Mouse (Mus musculus) T-helper 1 cell (primary cell): ENCODE data around the gene Alkbh7.

ENCODE experiments used
- in situ Hi-C: fragments of 300-600 bp; cut with MboI, MseI; formaldehyde crosslinking; loops from one replicate; pipeline ENCODE4 v1.15.1; 2025; ENCODE audit warnings: high pct_unique_total_duplicates

Gene Alkbh7

GRCm38 (mm10) chr17:56986105-56986805 is 10.9 kb upstream of the Alkbh7 start:
- in situ Hi-C loops: no loop called here

- in situ Hi-C loops: no loop called here
These were observed 8.7 kb upstream of the Alkbh7 start for GRCm38 (mm10) chr17:56988441-56988840.

DNA sequence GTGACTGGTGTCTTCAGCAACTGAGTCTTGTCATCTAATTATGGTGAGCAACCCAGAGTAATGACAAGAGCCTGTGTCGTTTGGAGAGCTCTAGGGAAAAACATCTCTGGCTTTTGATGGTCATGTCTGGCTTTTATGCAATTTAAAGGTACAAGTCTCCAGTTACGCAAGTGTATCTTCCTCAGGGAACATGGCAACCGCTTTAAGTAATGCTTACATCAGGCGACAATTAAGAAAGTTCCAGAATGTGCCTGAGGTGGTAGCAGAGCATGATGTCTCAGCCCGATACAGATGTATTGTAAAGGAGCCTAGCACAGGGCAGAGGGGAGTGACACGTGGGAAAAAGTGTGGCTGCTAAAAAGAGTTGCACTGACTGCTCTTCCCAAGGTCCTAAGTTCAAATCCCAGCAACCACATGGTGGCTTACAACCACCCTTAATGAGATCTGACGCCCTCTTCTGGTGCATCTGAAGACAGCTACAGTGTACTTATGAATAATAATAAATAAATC is 8.2 kb upstream of the Alkbh7 start:
- in situ Hi-C loops: no loop called here

DNA sequence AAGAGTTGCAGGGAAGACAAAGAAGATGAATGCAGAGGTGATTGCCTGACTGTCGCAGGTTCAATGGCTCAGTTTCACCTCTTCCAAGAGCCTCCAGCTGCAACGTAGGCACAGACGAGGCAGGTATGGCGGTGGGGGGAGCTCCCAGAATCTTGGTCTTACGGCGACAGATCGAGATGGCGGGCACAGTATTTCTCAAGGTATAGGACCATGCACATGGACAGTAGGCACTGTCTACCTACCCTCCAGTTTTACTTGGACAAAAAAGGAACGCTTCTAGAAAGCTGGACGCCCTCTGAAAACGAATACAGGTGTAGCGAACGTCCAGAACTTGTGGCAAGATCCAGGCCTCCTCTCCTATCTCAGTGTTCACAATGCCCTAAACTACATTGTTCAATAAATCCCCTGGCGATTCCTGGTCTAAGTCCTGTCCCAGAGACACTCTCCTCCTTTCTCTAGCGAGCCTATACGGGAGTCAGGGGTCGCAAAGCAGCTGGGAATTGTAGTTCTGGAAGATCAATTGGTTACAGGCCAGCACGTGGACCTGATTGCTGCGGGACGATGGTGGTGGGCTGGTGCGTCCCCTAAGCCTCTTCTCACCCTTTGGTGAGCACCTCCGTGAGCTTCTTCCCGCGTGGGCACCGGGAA is 7.5 kb upstream of the Alkbh7 start:
- in situ Hi-C loops: loop anchor here (10.0 kb wide), 1 partner anchor 685 kb away; the partner anchor contains the start of genes Arrdc5 and Uhrf1

DNA sequence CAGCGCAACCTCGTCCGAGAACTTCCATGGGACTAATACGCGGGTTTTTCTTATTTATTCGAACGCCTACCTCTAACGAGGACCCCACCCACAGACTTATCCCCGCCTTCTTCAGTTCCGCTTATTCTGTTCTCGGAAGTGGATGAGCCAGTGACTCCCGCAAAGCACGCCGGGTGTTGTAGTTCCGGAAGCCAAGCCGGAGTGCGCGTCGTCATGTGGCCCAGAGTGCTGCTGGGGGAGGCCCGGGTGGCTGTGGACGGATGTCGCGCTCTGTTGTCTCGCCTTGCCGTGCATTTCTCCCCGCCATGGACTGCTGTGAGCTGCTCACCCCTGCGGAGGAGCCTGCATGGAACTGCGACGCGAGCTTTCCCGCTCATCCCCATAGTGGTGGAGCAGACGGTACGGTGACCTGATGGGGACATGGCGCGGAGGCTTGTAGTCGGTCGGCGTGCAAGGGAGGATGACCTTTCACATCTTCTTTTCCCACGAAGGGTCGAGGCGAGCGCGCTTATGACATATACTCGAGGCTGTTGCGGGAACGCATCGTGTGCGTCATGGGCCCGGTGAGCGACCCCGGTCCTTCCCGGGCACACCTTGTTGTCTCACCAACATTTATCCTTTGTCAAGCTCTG is 6.9 kb upstream of the Alkbh7 start, which contains the start of gene Clpp:
TSS of gene Clpp (plus strand) at position 191 of the 632 bp plus-strand sequence.
- in situ Hi-C loops: loop anchor here (10.0 kb wide), 1 partner anchor 685 kb away; the partner anchor contains the start of genes Arrdc5 and Uhrf1

GRCm38 (mm10) chr17:56990966-56991365 is 6.2 kb upstream of the Alkbh7 start:
- in situ Hi-C loops: loop anchor here (10.0 kb wide), 1 partner anchor 686 kb away; the partner anchor contains the start of genes Arrdc5 and Uhrf1

DNA sequence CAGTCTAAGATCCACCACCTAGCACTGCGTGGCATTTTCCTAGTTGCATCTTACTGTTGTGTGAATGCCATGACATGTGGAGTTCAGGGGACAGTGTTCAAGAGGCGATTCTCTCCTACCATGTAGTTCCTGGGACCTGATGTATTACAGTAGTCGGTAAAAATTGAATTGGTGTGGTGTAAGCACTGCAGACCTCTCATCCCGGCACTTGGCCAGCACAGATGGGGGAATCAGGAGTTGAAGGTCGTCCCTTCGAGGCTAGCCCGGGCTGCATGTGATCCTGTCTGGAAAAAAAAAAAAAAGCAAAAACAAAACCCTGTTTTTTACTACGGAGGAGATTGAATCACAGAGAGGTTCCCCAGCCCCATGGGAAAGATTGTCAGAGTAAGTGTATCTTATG is 2.1 kb upstream of the Alkbh7 start:
- in situ Hi-C loops: loop anchor here (5.0 to 10.0 kb wide), 2 partner anchors 342 to 690 kb away; partner anchors contain the start of genes Arrdc5 and Uhrf1

GRCm38 (mm10) chr17:56996506-56996905 is 633 bp upstream of the Alkbh7 start:
- in situ Hi-C loops: loop anchor here (5.0 to 10.0 kb wide), 2 partner anchors 341 to 692 kb away; partner anchors contain the start of genes Arrdc5 and Uhrf1

GRCm38 (mm10) chr17:56999414-56999813 is 2.3 kb downstream of the Alkbh7 start:
- in situ Hi-C loops: loop anchor here (5.0 to 10.0 kb wide), 2 partner anchors 338 to 695 kb away; partner anchors contain the start of genes Arrdc5 and Uhrf1

DNA sequence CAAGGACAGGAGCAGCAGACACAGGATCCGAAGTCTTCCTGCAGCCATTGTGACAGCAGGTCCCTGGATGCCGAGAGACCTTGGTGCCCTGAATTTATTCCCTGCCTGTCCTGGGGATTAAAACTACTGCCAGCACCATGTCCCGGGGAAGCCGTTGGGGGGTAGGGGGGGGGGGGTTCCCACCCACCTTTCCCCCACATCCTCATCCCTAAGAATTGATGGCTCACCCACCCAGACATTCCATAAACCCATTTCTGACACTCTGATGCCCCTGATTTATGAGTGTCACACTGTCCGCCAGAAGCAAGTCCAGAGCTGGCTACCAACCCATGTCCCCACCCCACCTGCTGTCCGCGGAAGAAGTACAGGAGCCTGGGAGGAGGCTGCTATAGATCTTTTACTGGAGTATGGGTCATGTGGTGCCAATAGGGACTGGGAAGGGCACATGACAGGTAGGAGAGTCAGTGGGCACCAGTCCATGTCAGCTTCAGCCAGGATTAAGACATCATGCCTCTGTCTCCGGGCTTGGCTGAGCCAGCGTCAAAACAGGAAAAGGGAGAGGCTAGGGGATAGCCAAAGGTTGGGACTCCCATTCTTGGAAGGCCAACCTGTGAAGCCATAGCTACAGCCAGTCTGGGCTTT is 3.0 kb downstream of the Alkbh7 start, which contains the start of gene Pspn:
TSS of gene Pspn (minus strand) at position 51 of the 642 bp plus-strand sequence.
- in situ Hi-C loops: loop anchor here (5.0 to 10.0 kb wide), 2 partner anchors 337 to 695 kb away; partner anchors contain the start of genes Arrdc5 and Uhrf1

GRCm38 (mm10) chr17:57001228-57001627 is 4.1 kb downstream of the Alkbh7 start:
- in situ Hi-C loops: no loop called here

GRCm38 (mm10) chr17:57003994-57004393 is 6.9 kb downstream of the Alkbh7 start:
- in situ Hi-C loops: no loop called here

- in situ Hi-C loops: no loop called here
These were observed 10.2 kb downstream of the Alkbh7 start for GRCm38 (mm10) chr17:57007137-57007905.

GRCm38 (mm10) chr17:57010911-57011235 is 13.7 kb downstream of the Alkbh7 start:
- in situ Hi-C loops: no loop called here

GRCm38 (mm10) chr17:57011236-57012141 is 14.3 kb downstream of the Alkbh7 start, which contains the start of the genes Gtf2f1 and Gm17949:
TSS of gene Gtf2f1 (minus strand) at chr17:57011288.
TSS of gene Gm17949 (plus strand) at chr17:57011469.
- in situ Hi-C loops: no loop called here

GRCm38 (mm10) chr17:57012245-57012795 is 15.2 kb downstream of the Alkbh7 start:
- in situ Hi-C loops: no loop called here

- in situ Hi-C loops: no loop called here
These were observed 22.6 kb downstream of the Alkbh7 start for GRCm38 (mm10) chr17:57019693-57020092.

DNA sequence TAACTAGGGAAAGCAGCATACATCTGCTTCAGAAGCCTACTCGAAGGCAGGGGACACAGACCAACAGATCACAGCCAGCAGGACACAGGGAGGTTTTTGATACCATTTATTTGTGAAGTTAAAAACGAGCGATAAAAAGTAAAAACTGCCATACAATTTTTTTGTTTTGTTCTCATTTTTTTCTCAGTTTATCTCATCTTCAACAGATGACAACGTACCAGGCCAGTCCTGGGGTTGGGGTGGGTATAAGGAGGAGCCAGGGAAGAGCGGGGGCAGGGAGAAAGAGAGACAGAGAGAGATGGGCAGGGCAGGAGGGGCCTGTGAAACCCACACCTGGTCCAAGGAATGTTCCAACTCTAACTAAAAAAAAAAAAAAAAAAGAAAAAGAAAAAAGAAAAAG is 23.8 kb downstream of the Alkbh7 start:
- in situ Hi-C loops: no loop called here

DNA sequence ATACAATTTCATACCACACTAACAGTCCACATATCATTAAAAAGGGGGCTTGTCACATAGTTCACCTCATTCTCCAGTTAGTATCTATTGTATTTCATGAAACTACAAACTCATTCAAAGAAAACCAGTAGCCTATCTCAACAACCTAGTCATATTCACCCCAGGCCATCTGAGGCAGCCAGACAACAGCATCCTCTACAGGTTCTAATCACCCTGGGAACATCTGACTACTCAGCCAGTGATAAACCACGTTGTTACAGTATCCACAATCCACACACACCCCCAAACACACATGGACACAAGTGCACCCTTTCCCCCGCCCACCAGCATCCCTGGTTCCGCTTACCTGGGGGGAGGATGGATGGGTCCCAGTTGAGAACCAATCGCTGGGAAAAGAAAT is 30.3 kb downstream of the Alkbh7 start:
- in situ Hi-C loops: loop anchor here (25.0 kb wide), 1 partner anchor 1315 kb away; the partner anchor contains the start of gene Pot1b
